Mouse (Mus musculus): ENCODE results near the gene Gan. TPM values are rescaled to one million over a fixed set of nuclear protein-coding genes. Genes with fewer than 3 reads are reported as not detected.
A peak's percentile ranks its signal among the peaks of the same experiment; 100 is the strongest.

The Gan gene
- polyA plus RNA-seq, 2 experiments = 0.62 to 1.6 TPM

DNA sequence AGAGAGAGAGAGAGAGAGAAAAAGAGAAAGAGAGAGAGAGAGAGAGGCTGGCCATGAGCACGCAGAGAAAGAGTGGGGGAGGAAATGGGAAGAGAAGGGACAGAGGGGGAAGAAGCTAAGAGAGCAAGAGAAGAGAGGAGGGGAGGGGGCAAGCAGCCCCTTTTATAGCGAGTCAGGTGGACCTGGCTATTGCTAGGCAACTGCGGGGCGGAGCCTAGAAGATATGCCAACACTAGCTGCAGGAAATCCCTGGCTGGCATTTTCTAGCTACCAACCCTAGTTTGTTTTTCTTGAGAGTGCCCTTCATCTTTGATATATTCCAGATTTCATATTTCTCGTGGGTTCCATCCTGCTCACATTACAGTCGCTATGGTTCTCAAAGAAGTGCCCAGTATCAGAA lies 42.8 kb upstream of the Gan start:
- Histone ChIP-seq H3K9me3 (ENCODE audit: control insufficient read depth, low read length) (no peaks in the 10 kb centered on the region), H3K4me3 (ENCODE audit: insufficient read depth in 1 of 2, low read depth in 2 of 2, low read length in 2 of 2) (no peak overlapping the region), H3K36me3 (replicated peaks; ENCODE audit: control insufficient read depth, insufficient read depth, low read depth) (no peaks in the 10 kb centered on the region), H3K4me1 (replicated peaks; ENCODE audit: control insufficient read depth in 2 of 2, insufficient read depth in 2 of 2, low read length in 1 of 2) (peaks cover 8 to 13% of the 10 kb centered on the region in 2 experiments), H3K4me2 (ENCODE audit: low read depth) (peak overlapping the region; percentile 49), H3K27ac (no peak overlapping the region), H3K9ac (replicated peaks) (no peak overlapping the region), H3K27me3 (ENCODE audit: control insufficient read depth, insufficient read depth, low read length) (no peaks in the 10 kb centered on the region)
- no peak for TF ChIP-seq EP300 (IDR thresholded peaks at IDR 0.05; ENCODE audit: low read depth)
- TF ChIP-seq CTCF (IDR thresholded peaks at IDR 0.05; ENCODE audit: low read depth) = no peak
- ATAC-seq (ENCODE audit: insufficient read depth) = no peak
- DNase-seq (ENCODE audit: low read depth in 3 of 3, low spot score in 3 of 3) = no peak
- 38% methylated on average over 6 of the region's 6 CpGs for WGBS (ENCODE audit: insufficient replicate concordance)

- Histone ChIP-seq H3K4me3 (ENCODE audit: insufficient read depth in 1 of 2, low read depth in 2 of 2, low read length in 2 of 2) (no peak overlapping the region), H3K36me3 (replicated peaks; ENCODE audit: control insufficient read depth, insufficient read depth, low read depth) (no peaks in the 10 kb centered on the region), H3K4me2 (ENCODE audit: low read depth) (peak overlapping the region; percentile 49), H3K4me1 (replicated peaks; ENCODE audit: control insufficient read depth in 2 of 2, insufficient read depth in 2 of 2, low read length in 1 of 2) (peaks cover 8 to 13% of the 10 kb centered on the region in 2 experiments), H3K27ac (no peak overlapping the region), H3K27me3 (ENCODE audit: control insufficient read depth, insufficient read depth, low read length) (no peaks in the 10 kb centered on the region), H3K9me3 (ENCODE audit: control insufficient read depth, low read length) (no peaks in the 10 kb centered on the region), H3K9ac (replicated peaks) (no peak overlapping the region)
- DNase-seq (ENCODE audit: low read depth in 3 of 3, low spot score in 3 of 3) (peak; percentile 17 to 44 (median 19)), ATAC-seq (ENCODE audit: insufficient read depth) (peak; percentile 69)
- TF ChIP-seq EP300 (IDR thresholded peaks at IDR 0.05; ENCODE audit: low read depth) = no peak
- TF ChIP-seq CTCF (IDR thresholded peaks at IDR 0.05; ENCODE audit: low read depth) = peak; percentile 58
- 16% methylated on average over 13 of the region's 13 CpGs for WGBS (ENCODE audit: insufficient replicate concordance)
These were observed 42.1 kb upstream of the Gan start for GRCm38 (mm10) chr8:117115676-117116446.

GRCm38 (mm10) chr8:117116534-117116933 lies 41.4 kb upstream of the Gan start:
- TF ChIP-seq CTCF (IDR thresholded peaks at IDR 0.05; ENCODE audit: low read depth) (no peak), EP300 (IDR thresholded peaks at IDR 0.05; ENCODE audit: low read depth) (no peak)
- H3K4me2 ChIP-seq (ENCODE audit: low read depth) = no peak overlapping the region
- H3K4me1 ChIP-seq (replicated peaks; ENCODE audit: control insufficient read depth in 2 of 2, insufficient read depth in 2 of 2, low read length in 1 of 2) = peaks cover 8 to 15% of the 10 kb centered on the region in 2 experiments
- no peaks in the 10 kb centered on the region for H3K27me3 ChIP-seq (ENCODE audit: control insufficient read depth, insufficient read depth, low read length)
- DNase-seq (ENCODE audit: low read depth in 3 of 3, low spot score in 3 of 3) = no peak
- 54% methylated on average over 7 of the region's 7 CpGs for WGBS (ENCODE audit: insufficient replicate concordance)
- ATAC-seq (ENCODE audit: insufficient read depth) = no peak
- H3K9me3 ChIP-seq (ENCODE audit: control insufficient read depth, low read length) = no peaks in the 10 kb centered on the region
- no peaks in the 10 kb centered on the region for H3K36me3 ChIP-seq (replicated peaks; ENCODE audit: control insufficient read depth, insufficient read depth, low read depth)
- H3K9ac ChIP-seq (replicated peaks) = no peak overlapping the region
- H3K27ac ChIP-seq = no peak overlapping the region
- H3K4me3 ChIP-seq (ENCODE audit: insufficient read depth in 1 of 2, low read depth in 2 of 2, low read length in 2 of 2) = no peak overlapping the region

- H3K4me3 ChIP-seq (ENCODE audit: insufficient read depth in 1 of 2, low read depth in 2 of 2, low read length in 2 of 2) = no peak overlapping the region
- no peaks in the 10 kb centered on the region for H3K36me3 ChIP-seq (replicated peaks; ENCODE audit: control insufficient read depth, insufficient read depth, low read depth)
- WGBS (ENCODE audit: insufficient replicate concordance) = 88% methylated on average over 9 of the region's 9 CpGs
- no peak overlapping the region for H3K27ac ChIP-seq
- DNase-seq (ENCODE audit: low read depth in 3 of 3, low spot score in 3 of 3) (no peak), ATAC-seq (ENCODE audit: insufficient read depth) (no peak)
- peaks cover 8 to 15% of the 10 kb centered on the region in 2 experiments for H3K4me1 ChIP-seq (replicated peaks; ENCODE audit: control insufficient read depth in 2 of 2, insufficient read depth in 2 of 2, low read length in 1 of 2)
- no peak overlapping the region for H3K4me2 ChIP-seq (ENCODE audit: low read depth)
- no peaks in the 10 kb centered on the region for H3K27me3 ChIP-seq (ENCODE audit: control insufficient read depth, insufficient read depth, low read length)
- TF ChIP-seq CTCF (IDR thresholded peaks at IDR 0.05; ENCODE audit: low read depth) (no peak), EP300 (IDR thresholded peaks at IDR 0.05; ENCODE audit: low read depth) (no peak)
- H3K9me3 ChIP-seq (ENCODE audit: control insufficient read depth, low read length) = no peaks in the 10 kb centered on the region
- no peak overlapping the region for H3K9ac ChIP-seq (replicated peaks)
These were observed 39.5 kb upstream of the Gan start for GRCm38 (mm10) chr8:117118409-117118808.

DNA sequence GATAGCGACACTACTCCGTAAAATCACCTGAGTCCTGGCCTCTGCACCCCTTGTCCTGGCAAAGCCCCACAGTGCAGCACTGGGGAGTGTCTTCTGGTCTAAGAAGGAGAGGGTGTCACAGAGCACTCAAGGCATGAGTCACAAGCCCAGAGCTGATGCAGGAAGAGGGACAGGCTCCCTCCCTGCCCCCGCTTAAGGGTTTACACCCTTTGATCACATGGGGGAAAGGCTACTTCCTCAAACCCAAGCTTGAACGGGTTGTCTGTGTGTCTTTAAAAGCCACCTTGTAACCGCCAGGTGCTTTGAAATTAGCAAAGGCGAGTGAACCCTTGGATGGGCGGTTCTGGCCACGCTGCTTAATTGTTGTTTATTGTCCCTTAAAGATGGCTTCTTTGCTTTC lies 36.7 kb upstream of the Gan start:
- no peaks in the 10 kb centered on the region for H3K27me3 ChIP-seq (ENCODE audit: control insufficient read depth, insufficient read depth, low read length)
- 45% methylated on average over 8 of the region's 8 CpGs for WGBS (ENCODE audit: insufficient replicate concordance)
- no peak overlapping the region for H3K4me2 ChIP-seq (ENCODE audit: low read depth)
- no peak overlapping the region for H3K9ac ChIP-seq (replicated peaks)
- H3K4me1 ChIP-seq (replicated peaks; ENCODE audit: control insufficient read depth in 2 of 2, insufficient read depth in 2 of 2, low read length in 1 of 2) = peaks cover 0 to 3% of the 10 kb centered on the region in 2 experiments; a peak in 1 of 4 replicates
- H3K9me3 ChIP-seq (ENCODE audit: control insufficient read depth, low read length) = no peaks in the 10 kb centered on the region
- TF ChIP-seq EP300 (IDR thresholded peaks at IDR 0.05; ENCODE audit: low read depth) (no peak), CTCF (IDR thresholded peaks at IDR 0.05; ENCODE audit: low read depth) (no peak)
- no peak overlapping the region for H3K4me3 ChIP-seq (ENCODE audit: insufficient read depth in 1 of 2, low read depth in 2 of 2, low read length in 2 of 2)
- H3K27ac ChIP-seq = no peak overlapping the region
- ATAC-seq (ENCODE audit: insufficient read depth) = no peak
- no peak for DNase-seq (ENCODE audit: low read depth in 3 of 3, low spot score in 3 of 3)
- H3K36me3 ChIP-seq (replicated peaks; ENCODE audit: control insufficient read depth, insufficient read depth, low read depth) = no peaks in the 10 kb centered on the region
